Mouse (Mus musculus): ENCODE data around the gene Ikzf4.
A peak's percentile ranks its signal among the peaks of the same experiment; 100 is the strongest.

The Ikzf4 gene

GRCm38 (mm10) chr10:128645111-128646011, at the start of gene Ikzf4:
Gene Ikzf4, minus strand, starts transcription at chr10:128645991.
- DNase-seq, result peak; percentile 24 to 31

- no peak for DNase-seq
These were observed 49.7 kb upstream of the Ikzf4 start for GRCm38 (mm10) chr10:128695411-128695991.

- DNase-seq, result no peak
These were observed 28.7 kb upstream of the Ikzf4 start for GRCm38 (mm10) chr10:128674469-128675008.

GRCm38 (mm10) chr10:128673763-128674468, 28.1 kb upstream of the Ikzf4 start, which contains the start of gene Suox:
Gene Suox, minus strand, starts transcription at chr10:128674073.
- DNase-seq, result peak; percentile 83 to 87

GRCm38 (mm10) chr10:128671148-128671547, 25.4 kb upstream of the Ikzf4 start:
- DNase-seq, result no peak

- peak; percentile 31 to 42 for DNase-seq
These were observed 23.2 kb upstream of the Ikzf4 start for GRCm38 (mm10) chr10:128668790-128669672.

GRCm38 (mm10) chr10:128665806-128666205, 20.0 kb upstream of the Ikzf4 start:
- no peak for DNase-seq

- no peak for DNase-seq
These were observed 19.5 kb upstream of the Ikzf4 start for GRCm38 (mm10) chr10:128665307-128665706.

- no peak for DNase-seq
These were observed 19.0 kb upstream of the Ikzf4 start for GRCm38 (mm10) chr10:128664808-128665207.

- no peak for DNase-seq
These were observed 17.8 kb upstream of the Ikzf4 start for GRCm38 (mm10) chr10:128663441-128664220.

- DNase-seq, result no peak
These were observed 16.7 kb upstream of the Ikzf4 start for GRCm38 (mm10) chr10:128662465-128662864.

GRCm38 (mm10) chr10:128659490-128659889, 13.7 kb upstream of the Ikzf4 start:
- no peak for DNase-seq

GRCm38 (mm10) chr10:128657844-128658243, 12.1 kb upstream of the Ikzf4 start:
- no peak for DNase-seq

GRCm38 (mm10) chr10:128656731-128657130, 10.9 kb upstream of the Ikzf4 start:
- no peak for DNase-seq

GRCm38 (mm10) chr10:128655254-128655653, 9.5 kb upstream of the Ikzf4 start:
- no peak for DNase-seq

- no peak for DNase-seq
These were observed 8.1 kb upstream of the Ikzf4 start for GRCm38 (mm10) chr10:128653866-128654265.

- DNase-seq, result no peak
These were observed 623 bp upstream of the Ikzf4 start for GRCm38 (mm10) chr10:128646139-128647089.

GRCm38 (mm10) chr10:128642749-128643148, 3.0 kb downstream of the Ikzf4 start:
- DNase-seq, result no peak

- no peak for DNase-seq
These were observed 3.9 kb downstream of the Ikzf4 start for GRCm38 (mm10) chr10:128641871-128642270.

GRCm38 (mm10) chr10:128640891-128641290, 4.9 kb downstream of the Ikzf4 start:
- DNase-seq, result no peak
